Mouse (Mus musculus) heart, postnatal 0 days (tissue): ENCODE measurements around the gene Ppm1b.

Experiments used
- CTCF ChIP-seq: IDR thresholded peaks from 2 replicates; pipeline ENCODE4 v1.5.1; 2016; ENCODE audit warnings: antibody characterized with exemption, control low read depth, low read depth
- EP300 ChIP-seq: IDR thresholded peaks from 2 replicates; pipeline ENCODE4 v1.6.1; 2016; ENCODE audit warnings: antibody characterized with exemption, low read depth

DNA sequence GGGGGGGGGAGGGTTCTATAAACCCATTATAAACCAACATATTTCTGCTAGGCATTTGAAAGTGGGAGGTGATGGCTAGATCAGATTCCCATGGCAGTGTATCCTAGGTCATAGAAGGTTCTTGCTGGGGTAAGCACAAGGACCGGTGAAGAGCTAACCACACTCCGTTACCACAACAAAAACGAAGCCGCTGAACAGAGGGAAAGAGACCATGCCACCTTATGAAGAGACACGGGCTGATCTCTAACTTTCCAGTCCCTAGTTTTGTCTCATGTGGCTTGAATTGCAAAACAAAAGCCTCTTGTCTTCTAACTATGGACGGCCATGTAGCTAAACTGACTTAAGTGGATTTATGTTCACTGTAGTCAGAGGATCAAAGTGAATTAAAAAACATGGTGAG, 12.2 kb upstream of the Ppm1b start:
- no peak for TF ChIP-seq CTCF
- no peak for TF ChIP-seq EP300
